Mouse (Mus musculus) MEL (cell line): ENCODE measurements around the gene H2-Eb1. TPM values are rescaled to one million over a fixed set of nuclear protein-coding genes. Genes with fewer than 3 reads are reported as not detected.

ENCODE experiments used
- DNase-seq: peaks from one replicate; pipeline ENCODE4 v3.0.0; 2011; ENCODE audit warnings: low read depth, low spot score
- H3K27ac ChIP-seq: 2 replicates; pipeline ENCODE4 v1.5.1; 2012; ENCODE audit warnings: low read depth, mild to moderate bottlenecking, control low read depth, low read length, moderate library complexity; ENCODE audit not compliant: control insufficient read depth
- H3K27me3 ChIP-seq, 2 experiments: fragments of 150-350 bp in 1 of 2; sonication (generic) in 1 of 2; 2 replicates each; pipeline ENCODE4 v1.6.1; 2012; ENCODE audit warnings: low read length in 2 of 2, mild to moderate bottlenecking in 2 of 2, improper control_type of control experiment in 1 of 2, moderate library complexity in 1 of 2; ENCODE audit not compliant: insufficient read depth in 2 of 2, control insufficient read depth in 1 of 2
- H3K36me3 ChIP-seq, 2 experiments: 2 replicates each; pipeline ENCODE4 v1.6.1; 2012 to 2014; ENCODE audit warnings: low read length in 2 of 2, improper control_type of control experiment in 1 of 2, inconsistent platforms in 1 of 2, mild to moderate bottlenecking in 1 of 2; ENCODE audit not compliant: insufficient read depth in 2 of 2, control insufficient read depth in 1 of 2
- H3K4me1 ChIP-seq, 2 experiments: fragments of 150-350 bp in 1 of 2; sonication (generic) in 1 of 2; 2 replicates each; pipeline ENCODE4 v1.6.1; 2012; ENCODE audit warnings: low read length in 2 of 2, improper control_type of control experiment in 1 of 2, mild to moderate bottlenecking in 1 of 2; ENCODE audit not compliant: insufficient read depth in 2 of 2, control insufficient read depth in 1 of 2
- H3K4me3 ChIP-seq, 2 experiments: fragments of 150-350 bp in 1 of 2; sonication (generic) in 1 of 2; 2 replicates each; pipeline ENCODE4 v1.5.1; 2012; ENCODE audit warnings: low read depth in 2 of 2, low read length in 2 of 2, mild to moderate bottlenecking in 2 of 2, moderate library complexity in 2 of 2, control low read depth in 1 of 2, improper control_type of control experiment in 1 of 2; ENCODE audit not compliant: control insufficient read depth in 1 of 2, insufficient read depth in 1 of 2
- H3K79me2 ChIP-seq: 2 replicates; pipeline ENCODE4 v1.6.1; 2012; ENCODE audit warnings: mild to moderate bottlenecking, low read length, moderate library complexity; ENCODE audit not compliant: control insufficient read depth, poor library complexity, insufficient read depth
- H3K9ac ChIP-seq: 2 replicates; pipeline ENCODE4 v1.6.1; 2012; ENCODE audit warnings: low read depth, mild to moderate bottlenecking, control low read depth, low read length, moderate library complexity; ENCODE audit not compliant: control insufficient read depth, poor library complexity, severe bottlenecking
- H3K9me3 ChIP-seq: fragments of 150-350 bp; sonication (generic); replicated peaks from 2 replicates; pipeline ENCODE4 v1.6.1; 2012; ENCODE audit warnings: mild to moderate bottlenecking, low read length, improper control_type of control experiment, moderate library complexity; ENCODE audit not compliant: insufficient read depth
- BHLHE40 ChIP-seq: IDR thresholded peaks from 2 replicates; pipeline ENCODE4 v1.6.1; 2012; ENCODE audit warnings: low read depth, mild to moderate bottlenecking, inconsistent platforms, low read length, improper control_type of control experiment, borderline replicate concordance
- CHD2 ChIP-seq: IDR thresholded peaks from 2 replicates; pipeline ENCODE4 v1.6.1; 2011; ENCODE audit warnings: low read length, improper control_type of control experiment
- CTCF ChIP-seq, 3 experiments: IDR thresholded peaks in 2 of 3; conservative IDR thresholded peaks in 1 of 3; 2 replicates each; pipeline ENCODE4 v1.5.1; 2011 to 2012; ENCODE audit warnings: low read length in 3 of 3, low read depth in 2 of 3, mild to moderate bottlenecking in 2 of 3, improper control_type of control experiment in 1 of 3, inconsistent platforms in 1 of 3, mixed read lengths in 1 of 3, moderate library complexity in 1 of 3; ENCODE audit not compliant: control insufficient read depth in 1 of 3, insufficient read depth in 1 of 3, poor library complexity in 1 of 3, severe bottlenecking in 1 of 3
- E2F4 ChIP-seq: IDR thresholded peaks from 2 replicates; pipeline ENCODE4 v1.6.1; 2011; ENCODE audit warnings: low read depth, low read length, improper control_type of control experiment, borderline replicate concordance
- ETS1 ChIP-seq: IDR thresholded peaks from 2 replicates; pipeline ENCODE4 v1.6.1; 2012; ENCODE audit warnings: low read depth, mild to moderate bottlenecking, inconsistent platforms, low read length, improper control_type of control experiment, moderate library complexity
- GABPA ChIP-seq: IDR thresholded peaks from 2 replicates; pipeline ENCODE4 v1.6.1; 2012; ENCODE audit warnings: low read depth, mild to moderate bottlenecking, inconsistent platforms, low read length, improper control_type of control experiment, moderate library complexity
- JUND ChIP-seq: IDR thresholded peaks from 2 replicates; pipeline ENCODE4 v1.6.1; 2011; ENCODE audit warnings: low read depth, mild to moderate bottlenecking, improper control_type of control experiment, low read length
- KAT2A ChIP-seq: conservative IDR thresholded peaks from 2 replicates; pipeline ENCODE4 v1.6.1; 2012; ENCODE audit warnings: low read depth, low read length, improper control_type of control experiment, inconsistent platforms
- MAFK ChIP-seq: IDR thresholded peaks from 2 replicates; pipeline ENCODE4 v1.6.1; 2011; ENCODE audit warnings: low read depth, mild to moderate bottlenecking, low read length, improper control_type of control experiment, borderline replicate concordance
- MAX ChIP-seq: IDR thresholded peaks from 2 replicates; pipeline ENCODE4 v1.6.1; 2011; ENCODE audit warnings: low read length, improper control_type of control experiment
- MEF2A ChIP-seq: IDR thresholded peaks from 2 replicates; pipeline ENCODE4 v1.6.1; 2014; ENCODE audit warnings: low read depth, mild to moderate bottlenecking, inconsistent platforms, low read length, improper control_type of control experiment; ENCODE audit not compliant: poor library complexity, insufficient replicate concordance, severe bottlenecking; ENCODE audit errors: extremely low read depth
- MXI1 ChIP-seq: IDR thresholded peaks from 2 replicates; pipeline ENCODE4 v1.6.1; 2011; ENCODE audit warnings: mild to moderate bottlenecking, low read depth, low read length, improper control_type of control experiment
- MYB ChIP-seq: IDR thresholded peaks from 2 replicates; pipeline ENCODE4 v1.6.1; 2011; ENCODE audit warnings: mild to moderate bottlenecking, low read depth, low read length, improper control_type of control experiment
- MYC ChIP-seq: IDR thresholded peaks from 2 replicates; pipeline ENCODE4 v1.6.1; 2011; ENCODE audit warnings: low read depth, mild to moderate bottlenecking, low read length, improper control_type of control experiment, moderate library complexity
- NRF1 ChIP-seq: IDR thresholded peaks from 2 replicates; pipeline ENCODE4 v1.6.1; 2014; ENCODE audit warnings: low read depth, mild to moderate bottlenecking, inconsistent platforms, low read length, improper control_type of control experiment, moderate library complexity; ENCODE audit not compliant: poor library complexity, insufficient read depth, severe bottlenecking
- POLR2A ChIP-seq, 2 experiments: IDR thresholded peaks; 2 replicates each; pipeline ENCODE4 v1.6.1; 2011 to 2012; ENCODE audit warnings: low read length in 2 of 2, mild to moderate bottlenecking in 2 of 2, control low read depth in 1 of 2, improper control_type of control experiment in 1 of 2, low read depth in 1 of 2, moderate library complexity in 1 of 2; ENCODE audit not compliant: control insufficient read depth in 1 of 2, insufficient read depth in 1 of 2, poor library complexity in 1 of 2
- POLR2AphosphoS5 ChIP-seq: IDR thresholded peaks from 2 replicates; pipeline ENCODE4 v1.6.1; 2012; ENCODE audit warnings: low read depth, borderline replicate concordance, mild to moderate bottlenecking, inconsistent platforms, low read length, moderate library complexity, mixed read lengths
- RAD21 ChIP-seq: IDR thresholded peaks from 2 replicates; pipeline ENCODE4 v1.6.1; 2011; ENCODE audit warnings: mild to moderate bottlenecking, low read depth, low read length, improper control_type of control experiment
- RCOR1 ChIP-seq: IDR thresholded peaks from 2 replicates; pipeline ENCODE4 v1.6.1; 2012; ENCODE audit warnings: low read depth, mild to moderate bottlenecking, inconsistent platforms, low read length, improper control_type of control experiment
- SIN3A ChIP-seq: IDR thresholded peaks from 2 replicates; pipeline ENCODE4 v1.6.1; 2012; ENCODE audit warnings: low read length, improper control_type of control experiment, inconsistent platforms
- TAL1 ChIP-seq: IDR thresholded peaks from 2 replicates; pipeline ENCODE4 v1.6.1; 2012; ENCODE audit warnings: mild to moderate bottlenecking, inconsistent platforms, low read length, moderate library complexity, mixed read lengths
- TBP ChIP-seq: IDR thresholded peaks from 2 replicates; pipeline ENCODE4 v1.8.0; 2011; ENCODE audit warnings: low read depth, low read length, improper control_type of control experiment
- UBTF ChIP-seq: IDR thresholded peaks from 2 replicates; pipeline ENCODE4 v1.6.1; 2012; ENCODE audit warnings: low read depth, mild to moderate bottlenecking, inconsistent platforms, low read length, improper control_type of control experiment, moderate library complexity, borderline replicate concordance; ENCODE audit not compliant: insufficient read depth
- USF1 ChIP-seq: IDR thresholded peaks from 2 replicates; pipeline ENCODE4 v1.6.1; 2014; ENCODE audit warnings: low read depth, mild to moderate bottlenecking, inconsistent platforms, low read length, improper control_type of control experiment, moderate library complexity
- USF2 ChIP-seq, 2 experiments: IDR thresholded peaks; 2 replicates each; pipeline ENCODE4 v1.6.1; 2011 to 2012; ENCODE audit warnings: improper control_type of control experiment in 2 of 2, low read length in 2 of 2, borderline replicate concordance in 1 of 2, inconsistent platforms in 1 of 2, low read depth in 1 of 2, mild to moderate bottlenecking in 1 of 2; ENCODE audit not compliant: insufficient read depth in 1 of 2
- ZC3H11A ChIP-seq: IDR thresholded peaks from 2 replicates; pipeline ENCODE4 v1.6.1; 2012; ENCODE audit warnings: low read depth, mild to moderate bottlenecking, inconsistent platforms, low read length, improper control_type of control experiment
- ZMIZ1 ChIP-seq: IDR thresholded peaks from 2 replicates; pipeline ENCODE4 v1.6.1; 2012; ENCODE audit warnings: low read depth, mild to moderate bottlenecking, inconsistent platforms, low read length, improper control_type of control experiment, moderate library complexity
- ZNF384 ChIP-seq: IDR thresholded peaks from 2 replicates; pipeline ENCODE4 v1.6.1; 2012; ENCODE audit warnings: low read depth, mild to moderate bottlenecking, inconsistent platforms, low read length, improper control_type of control experiment
- polyA plus RNA-seq, 2 experiments: library from polyadenylated mRNA; stranded (reverse) in 1 of 2; unstranded in 1 of 2; fragments of >175 nt in 1 of 2; fragments of >200 nt in 1 of 2; gene quantifications; 2 replicates each; pipeline versions ENCODE4 v1.2.1 to v1.2.4; 2012; ENCODE audit warnings: low replicate concordance in 2 of 2, low read depth in 1 of 2; ENCODE audit not compliant: insufficient read length in 2 of 2, insufficient read depth in 1 of 2, missing spikeins in 1 of 2
- total RNA-seq: library from RNA; depleted of rRNA; stranded (reverse); fragments of 300-350 nt; gene quantifications from 2 replicates; pipeline ENCODE4 v1.2.3, GENCODE M21; 2012

H2-Eb1 gene
- total and polyA plus RNA-seq, 3 experiments, result 0.07 to 0.15 TPM; not detected in 1

- H3K79me2 ChIP-seq, result no peaks in the 10 kb centered on the region
- H3K36me3 ChIP-seq, result no peaks in the 10 kb centered on the region
- no peak for DNase-seq
- no peak overlapping the region for H3K27ac ChIP-seq
- H3K4me1 ChIP-seq, result no peaks in the 10 kb centered on the region
- H3K9ac ChIP-seq, result no peak overlapping the region
- no peak overlapping the region for H3K4me3 ChIP-seq
- peaks cover 2 to 4% of the 10 kb centered on the region in 2 experiments for H3K27me3 ChIP-seq
- H3K9me3 ChIP-seq, result no peaks in the 10 kb centered on the region
- TF ChIP-seq USF1, result no peak
- TF ChIP-seq UBTF, result no peak
- no peak for TF ChIP-seq POLR2AphosphoS5
- no peak for TF ChIP-seq TBP
- no peak for TF ChIP-seq RCOR1
- no peak for TF ChIP-seq ZC3H11A
- TF ChIP-seq E2F4, result no peak
- no peak for TF ChIP-seq TAL1
- no peak for TF ChIP-seq USF2 (IDR thresholded peaks at IDR 0.05; ENCODE audit: borderline replicate concordance in 1 of 2, insufficient read depth in 1 of 2, low read depth in 1 of 2, low read length in 2 of 2)
- no peak for TF ChIP-seq POLR2A (IDR thresholded peaks at IDR 0.05; ENCODE audit: control insufficient read depth in 1 of 2, insufficient read depth in 1 of 2, low read depth in 1 of 2, low read length in 2 of 2, poor library complexity in 1 of 2)
- no peak for TF ChIP-seq SIN3A
- TF ChIP-seq MXI1, result no peak
- no peak for TF ChIP-seq GABPA
- no peak for TF ChIP-seq ZMIZ1
- TF ChIP-seq MAFK, result no peak
- TF ChIP-seq CTCF (IDR thresholded peaks at IDR 0.05 in 2 of 3, conservative IDR thresholded peaks at IDR 0.05 in 1 of 3; ENCODE audit: control insufficient read depth in 1 of 3, insufficient read depth in 1 of 3, low read depth in 2 of 3, low read length in 3 of 3, poor library complexity in 1 of 3, severe bottlenecking in 1 of 3), result no peak
- no peak for TF ChIP-seq MAX
These were observed 24.1 kb downstream of the H2-Eb1 start for GRCm38 (mm10) chr17:34329807-34330206.

- TF ChIP-seq ZNF384, result no peak
- no peak for TF ChIP-seq MYB
- no peak for TF ChIP-seq BHLHE40
- no peak for TF ChIP-seq MEF2A
- TF ChIP-seq SIN3A, result no peak
- no peak for TF ChIP-seq CHD2
- TF ChIP-seq RAD21, result no peak
- TF ChIP-seq GABPA, result no peak
- no peak for TF ChIP-seq KAT2A
- TF ChIP-seq NRF1, result no peak
- no peak for TF ChIP-seq MAX
- TF ChIP-seq ETS1, result no peak
- no peak for TF ChIP-seq MYC
- TF ChIP-seq TBP, result no peak
- no peak for TF ChIP-seq POLR2A (IDR thresholded peaks at IDR 0.05; ENCODE audit: control insufficient read depth in 1 of 2, insufficient read depth in 1 of 2, low read depth in 1 of 2, low read length in 2 of 2, poor library complexity in 1 of 2)
- TF ChIP-seq JUND, result no peak
- no peak for TF ChIP-seq ZMIZ1
- no peak for TF ChIP-seq UBTF
- TF ChIP-seq, all 39 proteins: peak for 0
- Histone ChIP-seq H3K9ac (no peak overlapping the region), H3K79me2 (no peaks in the 10 kb centered on the region)
These were observed 25.5 kb downstream of the H2-Eb1 start for GRCm38 (mm10) chr17:34331200-34331599.

More at GRCm38 (mm10) chr17:34331200-34331599, 25.5 kb downstream of the H2-Eb1 start:
- Histone ChIP-seq H3K36me3 (no peaks in the 10 kb centered on the region), H3K27me3 (peaks cover 2 to 3% of the 10 kb centered on the region in 2 experiments), H3K4me3 (no peak overlapping the region), H3K4me1 (no peaks in the 10 kb centered on the region), H3K27ac (no peak overlapping the region), H3K9me3 (no peaks in the 10 kb centered on the region)
- DNase-seq, result no peak
